Mouse (Mus musculus) CH12.LX (cell line): ENCODE measurements around the gene Gla. TPM values are rescaled to one million over a fixed set of nuclear protein-coding genes. Genes with fewer than 3 reads are reported as not detected.

Experiments used
- DNase-seq: peaks from one replicate; pipeline ENCODE4 v3.0.0-alpha.2; 2013; ENCODE audit errors: extremely low read depth
- H3K27ac ChIP-seq: 2 replicates; pipeline ENCODE4 v1.5.1; 2012; ENCODE audit warnings: low read depth, mild to moderate bottlenecking, control low read depth, moderate library complexity; ENCODE audit not compliant: insufficient read depth
- H3K27me3 ChIP-seq: replicated peaks from 2 replicates; pipeline ENCODE3; 2012; ENCODE audit warnings: inconsistent platforms
- H3K36me3 ChIP-seq, 2 experiments: replicated peaks in 1 of 2; 2 replicates each; pipeline versions ENCODE3 to v1.6.1; 2012; ENCODE audit warnings: inconsistent platforms in 1 of 2, low read length in 1 of 2, mild to moderate bottlenecking in 1 of 2, mixed read lengths in 1 of 2, moderate library complexity in 1 of 2; ENCODE audit not compliant: control insufficient read depth in 1 of 2, insufficient read depth in 1 of 2
- H3K4me1 ChIP-seq, 2 experiments: 2 replicates each; pipeline ENCODE4 v1.6.1; 2012; ENCODE audit warnings: inconsistent platforms in 1 of 2, moderate library complexity in 1 of 2; ENCODE audit not compliant: insufficient read depth in 2 of 2, control insufficient read depth in 1 of 2
- H3K4me2 ChIP-seq: 2 replicates; pipeline ENCODE4 v1.6.1; 2012; ENCODE audit warnings: low read depth, mild to moderate bottlenecking, control low read depth; ENCODE audit not compliant: poor library complexity, insufficient read depth, severe bottlenecking
- H3K4me3 ChIP-seq, 3 experiments: fragments of 150-350 bp in 1 of 3; sonication (generic) in 1 of 3; replicated peaks in 1 of 3; 2 replicates each; pipeline versions ENCODE3 to v1.5.1; 2011 to 2012; ENCODE audit warnings: low read depth in 2 of 3, low read length in 2 of 3, mild to moderate bottlenecking in 2 of 3, moderate library complexity in 2 of 3, control low read depth in 1 of 3, improper control_type of control experiment in 1 of 3, inconsistent platforms in 1 of 3, mixed read lengths in 1 of 3; ENCODE audit not compliant: poor library complexity in 1 of 3
- H3K79me2 ChIP-seq: replicated peaks from 2 replicates; pipeline ENCODE4 v1.6.1; 2012; ENCODE audit warnings: mild to moderate bottlenecking, moderate library complexity; ENCODE audit not compliant: control insufficient read depth, poor library complexity, insufficient read depth, severe bottlenecking; ENCODE audit errors: extremely low read depth
- H3K9ac ChIP-seq: 2 replicates; pipeline ENCODE4 v1.6.1; 2012; ENCODE audit warnings: low read depth, mild to moderate bottlenecking, control low read depth, moderate library complexity; ENCODE audit not compliant: insufficient read depth
- H3K9me3 ChIP-seq: replicated peaks from 2 replicates; pipeline ENCODE3; 2012; ENCODE audit warnings: low read length, inconsistent platforms, mixed read lengths
- BHLHE40 ChIP-seq: IDR thresholded peaks from 2 replicates; pipeline ENCODE4 v1.6.1; 2011; ENCODE audit warnings: mild to moderate bottlenecking, low read depth, low read length, improper control_type of control experiment
- CHD2 ChIP-seq: IDR thresholded peaks from 2 replicates; pipeline ENCODE4 v1.6.1; 2011; ENCODE audit warnings: low read length, improper control_type of control experiment
- EP300 ChIP-seq: IDR thresholded peaks from 2 replicates; pipeline ENCODE4 v1.6.1; 2011; ENCODE audit warnings: low read length, improper control_type of control experiment
- ETS1 ChIP-seq: conservative IDR thresholded peaks from 2 replicates; pipeline ENCODE4 v1.6.1; 2012; ENCODE audit warnings: low read depth, mild to moderate bottlenecking, inconsistent platforms, low read length, improper control_type of control experiment, moderate library complexity
- IRF4 ChIP-seq: IDR thresholded peaks from 2 replicates; pipeline ENCODE4 v1.6.1; 2014; ENCODE audit warnings: low read depth, mild to moderate bottlenecking, inconsistent platforms, low read length, improper control_type of control experiment
- JUN ChIP-seq: IDR thresholded peaks from 2 replicates; pipeline ENCODE4 v1.6.1; 2011; ENCODE audit warnings: low read depth, mild to moderate bottlenecking, low read length, improper control_type of control experiment, moderate library complexity; ENCODE audit not compliant: insufficient read depth
- MAFK ChIP-seq: IDR thresholded peaks from 2 replicates; pipeline ENCODE4 v1.6.1; 2011; ENCODE audit warnings: low read length, improper control_type of control experiment; ENCODE audit not compliant: insufficient replicate concordance
- MAX ChIP-seq: IDR thresholded peaks from 2 replicates; pipeline ENCODE4 v1.6.1; 2011; ENCODE audit warnings: low read length, improper control_type of control experiment
- MAZ ChIP-seq: IDR thresholded peaks from 2 replicates; pipeline ENCODE4 v1.6.1; 2012; ENCODE audit warnings: low read depth, mild to moderate bottlenecking, inconsistent platforms, low read length, improper control_type of control experiment, moderate library complexity
- MEF2A ChIP-seq: IDR thresholded peaks from 2 replicates; pipeline ENCODE4 v1.6.1; 2014; ENCODE audit warnings: low read depth, mild to moderate bottlenecking, inconsistent platforms, low read length, improper control_type of control experiment, borderline replicate concordance
- MYC ChIP-seq: IDR thresholded peaks from 2 replicates; pipeline ENCODE4 v1.6.1; 2011; ENCODE audit warnings: low read depth, mild to moderate bottlenecking, improper control_type of control experiment, low read length
- NELFE ChIP-seq: IDR thresholded peaks from 2 replicates; pipeline ENCODE4 v1.6.1; 2011; ENCODE audit warnings: low read depth, low read length, improper control_type of control experiment
- PAX5 ChIP-seq: IDR thresholded peaks from 2 replicates; pipeline ENCODE4 v1.6.1; 2012; ENCODE audit warnings: low read length, inconsistent platforms, mixed read lengths
- POLR2AphosphoS2 ChIP-seq: IDR thresholded peaks from 2 replicates; pipeline ENCODE4 v1.6.1; 2011; ENCODE audit warnings: low read depth, low read length, improper control_type of control experiment
- SIN3A ChIP-seq: IDR thresholded peaks from 2 replicates; pipeline ENCODE4 v1.6.1; 2012; ENCODE audit warnings: low read length, improper control_type of control experiment, inconsistent platforms
- TCF12 ChIP-seq: IDR thresholded peaks from 2 replicates; pipeline ENCODE4 v1.6.1; 2014; ENCODE audit warnings: low read depth, mild to moderate bottlenecking, inconsistent platforms, low read length, improper control_type of control experiment
- USF2 ChIP-seq: conservative IDR thresholded peaks from 2 replicates; pipeline ENCODE4 v1.6.1; 2011; ENCODE audit warnings: low read depth, low read length, improper control_type of control experiment
- ZNF384 ChIP-seq: IDR thresholded peaks from 2 replicates; pipeline ENCODE4 v1.6.1; 2012; ENCODE audit warnings: low read depth, low read length, improper control_type of control experiment, inconsistent platforms
- dilution Hi-C: fragments of 300-500 bp; cut with MboI; formaldehyde crosslinking; loops from 2 replicates; pipeline ENCODE4 v1.14.3; 2020; ENCODE audit warnings: low sequenced_read_pairs; ENCODE audit not compliant: extremely low pct_unique_long_range_greater_than_20kb, extremely low pct_ligation_motif_present
- in situ Hi-C: fragments of 300-500 bp; cut with MboI; formaldehyde crosslinking; loops from 3 replicates; pipeline ENCODE4 v1.14.3; 2019; ENCODE audit warnings: low sequenced_read_pairs, low pct_ligation_motif_present, low pct_unique_long_range_greater_than_20kb, mixed read lengths
- polyA plus RNA-seq: library from polyadenylated mRNA; unstranded; fragments of >175 nt; gene quantifications from 2 replicates; pipeline ENCODE4 v1.2.1, GENCODE M21; 2012; ENCODE audit warnings: low read depth; ENCODE audit not compliant: insufficient read length
- total RNA-seq, 2 experiments: library from RNA; depleted of rRNA; stranded (reverse); fragments of 300-350 nt in 1 of 2; fragments of >200 nt in 1 of 2; gene quantifications; 2 replicates each; pipeline ENCODE4 v1.2.3; 2012 to 2014

The Gla gene
- total and polyA plus RNA-seq, 3 experiments: 6.1 to 9.1 (median 8.6) TPM

GRCm38 (mm10) chrX:134577896-134578295 lies 23.0 kb downstream of the Gla start:
- peaks cover under 1 to 22% of the 10 kb centered on the region in 2 experiments for H3K36me3 ChIP-seq
- peak overlapping the region; percentile 34; the same call in 1 of the 2 replicates for H3K4me2 ChIP-seq
- H3K9me3 ChIP-seq: no peaks in the 10 kb centered on the region
- H3K27ac ChIP-seq: no peak overlapping the region
- no peak overlapping the region for H3K9ac ChIP-seq
- no peaks in the 10 kb centered on the region for H3K27me3 ChIP-seq
- H3K4me3 ChIP-seq: no peak overlapping the region
- DNase-seq: no peak
- TF ChIP-seq POLR2AphosphoS2: no peak
- TF ChIP-seq USF2: no peak
- TF ChIP-seq MEF2A: no peak
- no peak for TF ChIP-seq MYC
- TF ChIP-seq MAFK: no peak
- no peak for TF ChIP-seq CHD2
- no peak for TF ChIP-seq JUN
- TF ChIP-seq PAX5: no peak
- no peak for TF ChIP-seq NELFE
- H3K79me2 ChIP-seq: peaks cover 38% of the 10 kb centered on the region
- dilution Hi-C loops: no loop called here
- in situ Hi-C loops: no loop called here
- H3K4me1 ChIP-seq: peaks cover 0 to 8% of the 10 kb centered on the region in 2 experiments; a peak in 1 of 4 replicates

GRCm38 (mm10) chrX:134566536-134567222 lies 34.2 kb downstream of the Gla start:
- TF ChIP-seq MAZ (peak; percentile 67; the same call in 1 of the 2 replicates), BHLHE40 (peak; percentile 89), MAX (0 out of 2 replicates have a peak, but pooled peaks have one; percentile 18), MYC (peak; percentile 21; the same call in 1 of the 2 replicates), MAFK (no peak), SIN3A (0 out of 2 replicates have a peak, but pooled peaks have one; percentile 12), ZNF384 (peak; percentile 52; the same call in 1 of the 2 replicates), ETS1 (0 out of 2 replicates have a peak, but pooled peaks have one; percentile 30), IRF4 (peak; percentile 53), CHD2 (no peak), TCF12 (no peak), EP300 (peak; percentile 58), POLR2AphosphoS2 (no peak)
- dilution Hi-C loops (no loop called here), in situ Hi-C loops (no loop called here)
- H3K27me3 ChIP-seq: no peaks in the 10 kb centered on the region
- no peak overlapping the region for H3K9ac ChIP-seq
- no peak overlapping the region for H3K4me3 ChIP-seq
- H3K27ac ChIP-seq: peak overlapping the region; percentile 41; the same call in 1 of the 2 replicates
- peak; percentile 77 for DNase-seq
- no peaks in the 10 kb centered on the region for H3K9me3 ChIP-seq
- H3K4me2 ChIP-seq: no peak overlapping the region
- peaks cover 0 to 4% of the 10 kb centered on the region in 2 experiments; a peak in 2 of 4 replicates for H3K4me1 ChIP-seq
- no peaks in the 10 kb centered on the region; the same call in 1 of the 2 replicates for H3K79me2 ChIP-seq
- peaks cover 25 to 55% of the 10 kb centered on the region in 2 experiments for H3K36me3 ChIP-seq
